ENCODE assay signal across 7 mouse cellular contexts in the genomic region with DNA sequence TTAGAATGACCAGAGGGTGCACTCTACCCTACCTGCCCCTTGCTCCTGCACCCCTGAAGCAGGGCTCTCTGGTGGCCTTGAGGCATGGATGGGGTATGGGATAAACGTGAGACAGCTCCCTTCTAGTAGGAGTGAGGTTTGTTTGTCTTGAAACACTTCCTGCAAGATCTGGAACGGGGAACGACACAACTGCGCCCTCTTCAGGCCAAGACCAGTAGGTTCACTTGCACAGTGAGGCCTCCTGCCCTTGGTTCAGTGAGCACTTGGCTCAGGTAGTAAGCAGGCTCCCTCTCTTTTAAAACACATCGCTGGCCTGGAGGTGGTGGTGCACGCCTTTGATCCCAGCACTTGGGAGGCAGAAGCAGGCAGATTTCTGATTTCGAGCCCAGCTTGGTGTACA.
A peak's percentile ranks its signal among the peaks of the same experiment; 100 is the strongest.
DNase-seq lines count a peak whose midpoint lies in the region; ATAC-seq and TF ChIP-seq lines count a peak whose summit lies in the region.
"Not testable (repeated sequence)": the region's sequence is repeated elsewhere in the genome, so short reads cannot be mapped to it uniquely, and the experiment has no call there.

No protein-coding gene starts in this region.

- not testable (repeated sequence) for H3K36me3 ChIP-seq in ES-Bruce4 (ENCODE audit: control insufficient read depth, insufficient read depth, low read length, poor library complexity, severe bottlenecking); stomach, postnatal 0 days (ENCODE audit: control insufficient read depth, insufficient read depth, low read length)

- DNase-seq in adrenal gland, postnatal 10 days, result peak; percentile 45
- DNase-seq in cerebellum, adult 8-10 months, result peak; percentile 11
- DNase-seq in heart, postnatal 4 days, result peak; percentile 33
- not testable (repeated sequence) for DNase-seq in left cerebral cortex, adult 2 months (ENCODE audit: extremely low spot score in 1 of 2, low spot score in 2 of 2); stomach, postnatal 0 days (ENCODE audit: low spot score)
- peak; percentile 28 to 32 for DNase-seq in lung, postnatal 4 days

- WGBS in stomach, postnatal 0 days, result 70% methylated on average over 7 of the region's 7 CpGs

- not testable (repeated sequence) for H3K9me3 ChIP-seq in ES-Bruce4 (replicated peaks; ENCODE audit: control insufficient read depth, insufficient read depth, low read length, poor library complexity, severe bottlenecking); stomach, postnatal 0 days (ENCODE audit: control insufficient read depth, low read length)

- not testable (repeated sequence) for TF ChIP-seq EP300 in ES-Bruce4 (IDR thresholded peaks at IDR 0.05; ENCODE audit: insufficient read depth, low read depth, low read length); stomach, postnatal 0 days (optimal IDR thresholded peaks at IDR 0.05)

- peak; percentile 72 for TF ChIP-seq CTCF in ES-Bruce4 (IDR thresholded peaks at IDR 0.05; ENCODE audit: low read depth, low read length)
- peak; percentile 25 for TF ChIP-seq CTCF in left cerebral cortex, adult 2 months (IDR thresholded peaks at IDR 0.05)
- peak; percentile 51 for TF ChIP-seq CTCF in stomach, postnatal 0 days (IDR thresholded peaks at IDR 0.05; ENCODE audit: low read depth)

- H3K27ac ChIP-seq in ES-Bruce4 (ENCODE audit: insufficient read depth, low read length); left cerebral cortex, adult 2 months; stomach, postnatal 0 days (replicated peaks): not testable (repeated sequence)

- H3K4me1 ChIP-seq in ES-Bruce4 (ENCODE audit: control insufficient read depth, insufficient read depth, low read length); stomach, postnatal 0 days (replicated peaks; ENCODE audit: control insufficient read depth, insufficient read depth): not testable (repeated sequence)

- TF ChIP-seq POLR2A in ES-Bruce4 (IDR thresholded peaks at IDR 0.05; ENCODE audit: insufficient read depth, low read length), result not testable (repeated sequence)

- not testable (repeated sequence) for H3K9ac ChIP-seq in ES-Bruce4 (ENCODE audit: low read depth, poor library complexity, severe bottlenecking); stomach, postnatal 0 days (ENCODE audit: low read length)

- H3K4me2 ChIP-seq in stomach, postnatal 0 days (replicated peaks; ENCODE audit: low read depth), result not testable (repeated sequence)

- intact Hi-C loops in left cerebral cortex, adult 2 months (cut with DNase I), result loop anchor here (5.0 kb wide), 1 partner anchor 36 kb away; no protein-coding TSS in a partner anchor

- H3K4me3 ChIP-seq in ES-Bruce4 (ENCODE audit: low read depth, low read length); left cerebral cortex, adult 2 months; stomach, postnatal 0 days (ENCODE audit: low read depth, low read length): not testable (repeated sequence)

- ATAC-seq in stomach, postnatal 0 days (ENCODE audit: low FRiP score, low TSS enrichment), result not testable (repeated sequence)

- not testable (repeated sequence) for H3K27me3 ChIP-seq in ES-Bruce4 (ENCODE audit: control insufficient read depth, insufficient read depth, low read length, poor library complexity, severe bottlenecking); stomach, postnatal 0 days (ENCODE audit: control insufficient read depth, insufficient read depth, low read length)
